Mouse (Mus musculus): ENCODE data around the gene Atp9a.

Gene Atp9a

GRCm38 (mm10) chr2:168738854-168739253, 3.4 kb downstream of the Atp9a start:
- DNase-seq (ENCODE audit: low spot score in 2 of 2) = no peak

GRCm38 (mm10) chr2:168737878-168738277, 4.3 kb downstream of the Atp9a start:
- DNase-seq (ENCODE audit: low spot score in 2 of 2) = peak; percentile 38 to 51

- peak; percentile 37 to 55 for DNase-seq (ENCODE audit: low spot score in 2 of 2)
Observed at GRCm38 (mm10) chr2:168734023-168734422, 8.2 kb downstream of the Atp9a start.

GRCm38 (mm10) chr2:168731258-168731657, 11.0 kb downstream of the Atp9a start:
- DNase-seq (ENCODE audit: low spot score in 2 of 2) = no peak

- DNase-seq (ENCODE audit: low spot score in 2 of 2) = no peak
Observed at GRCm38 (mm10) chr2:168729736-168730135, 12.5 kb downstream of the Atp9a start.

- DNase-seq (ENCODE audit: low spot score in 2 of 2) = peak in 1 of 2 experiments; percentile 38
Observed at GRCm38 (mm10) chr2:168728045-168728444, 14.2 kb downstream of the Atp9a start.

- DNase-seq (ENCODE audit: low spot score in 2 of 2) = no peak
Observed at GRCm38 (mm10) chr2:168726007-168726406, 16.2 kb downstream of the Atp9a start.

GRCm38 (mm10) chr2:168721313-168721712, 20.9 kb downstream of the Atp9a start:
- DNase-seq (ENCODE audit: low spot score in 2 of 2) = no peak

GRCm38 (mm10) chr2:168719742-168720141, 22.5 kb downstream of the Atp9a start:
- no peak for DNase-seq (ENCODE audit: low spot score in 2 of 2)

- no peak for DNase-seq (ENCODE audit: low spot score in 2 of 2)
Observed at GRCm38 (mm10) chr2:168718735-168719134, 23.5 kb downstream of the Atp9a start.

- no peak for DNase-seq (ENCODE audit: low spot score in 2 of 2)
Observed at GRCm38 (mm10) chr2:168718267-168718666, 23.9 kb downstream of the Atp9a start.

- no peak for DNase-seq (ENCODE audit: low spot score in 2 of 2)
Observed at GRCm38 (mm10) chr2:168712199-168713176, 29.7 kb downstream of the Atp9a start.

GRCm38 (mm10) chr2:168710979-168711378, 31.2 kb downstream of the Atp9a start:
- no peak for DNase-seq (ENCODE audit: low spot score in 2 of 2)

GRCm38 (mm10) chr2:168707766-168708165, 34.4 kb downstream of the Atp9a start:
- DNase-seq (ENCODE audit: low spot score in 2 of 2) = no peak

GRCm38 (mm10) chr2:168702266-168702665, 39.9 kb downstream of the Atp9a start:
- peak; percentile 11 to 17 for DNase-seq (ENCODE audit: low spot score in 2 of 2)

- no peak for DNase-seq (ENCODE audit: low spot score in 2 of 2)
Observed at GRCm38 (mm10) chr2:168695027-168695403, 47.2 kb downstream of the Atp9a start.

GRCm38 (mm10) chr2:168694379-168695026, 47.7 kb downstream of the Atp9a start:
- no peak for DNase-seq (ENCODE audit: low spot score in 2 of 2)

- peak; percentile 17 to 64 for DNase-seq (ENCODE audit: low spot score in 2 of 2)
Observed at GRCm38 (mm10) chr2:168691774-168692173, 50.4 kb downstream of the Atp9a start.

- DNase-seq (ENCODE audit: low spot score in 2 of 2) = no peak
Observed at GRCm38 (mm10) chr2:168687326-168687725, 54.9 kb downstream of the Atp9a start.

- no peak for DNase-seq (ENCODE audit: low spot score in 2 of 2)
Observed at GRCm38 (mm10) chr2:168685909-168686308, 56.3 kb downstream of the Atp9a start.

- no peak for DNase-seq (ENCODE audit: low spot score in 2 of 2)
Observed at GRCm38 (mm10) chr2:168684695-168685094, 57.5 kb downstream of the Atp9a start.

- DNase-seq (ENCODE audit: low spot score in 2 of 2) = no peak
Observed at GRCm38 (mm10) chr2:168683520-168684150, 58.6 kb downstream of the Atp9a start.

Measured in heart, adult 9 months (tissue).